In genomic region chr8:121584730-121585129, GRCm38 (mm10) we compare ENCODE assay signal across 9 mouse cellular contexts. TPM values are rescaled to one million over a fixed set of nuclear protein-coding genes. Genes with fewer than 3 reads are reported as not detected.
A peak's percentile ranks its signal among the peaks of the same experiment; 100 is the strongest.
DNase-seq lines count a peak whose midpoint lies in the region; ATAC-seq and TF ChIP-seq lines count a peak whose summit lies in the region.
"Had no signal": no experiment of that assay in that cellular context is flagged by ENCODE, and none has a peak within 500 bp of the region (broad histone marks: within the 10 kb centered on the region; RNA-seq: fewer than 3 reads in every experiment).

No protein-coding gene starts in this region.

- no peaks in the 10 kb centered on the region for H3K9me3 ChIP-seq in limb, embryonic 15.5 days

- H3K4me3 ChIP-seq in gastrocnemius, adult 2 months = peak overlapping the region; percentile 88
- peak overlapping the region; percentile 72 for H3K4me3 ChIP-seq in limb, embryonic 15.5 days

- no peaks in the 10 kb centered on the region for H3K27me3 ChIP-seq in limb, embryonic 15.5 days

- peaks cover 7% of the 10 kb centered on the region; the same call in 1 of the 2 replicates for H3K4me1 ChIP-seq in limb, embryonic 15.5 days

- WGBS in limb, embryonic 15.5 days = 46% methylated on average over 13 of the region's 13 CpGs

- peak overlapping the region; percentile 69 for H3K4me2 ChIP-seq in limb, embryonic 15.5 days

- H3K27ac ChIP-seq in gastrocnemius, adult 2 months = peak overlapping the region; percentile 99
- H3K27ac ChIP-seq in limb, embryonic 15.5 days = no peak overlapping the region

- H3K9ac ChIP-seq in limb, embryonic 15.5 days = no peak overlapping the region

- no peak for ATAC-seq in limb, embryonic 15.5 days (ENCODE audit: insufficient number of reproducible peaks, low FRiP score, low TSS enrichment, low read depth)

- no peak for DNase-seq in gastrocnemius, adult 2 months
- no peak for DNase-seq in gastrocnemius, postnatal 25 days
- peak; percentile 16 for DNase-seq in thymus, postnatal 25 days
- DNase-seq in thymus, postnatal 14 days = no peak
- DNase-seq in B cell, adult 2 months = no peak
- no peak for DNase-seq in frontal cortex, postnatal 14 days (ENCODE audit: low spot score in 2 of 2)
- no peak for DNase-seq in retina, embryonic 14.5 days (ENCODE audit: low spot score)

- H3K36me3 ChIP-seq in limb, embryonic 15.5 days = no peaks in the 10 kb centered on the region

- no peak for TF ChIP-seq CTCF in gastrocnemius, adult 2 months (IDR thresholded peaks at IDR 0.05)

- intact Hi-C loops in gastrocnemius, adult 2 months (cut with DNase I) = no loop called here

RNA-seq across cellular contexts. Expression of gene Map1lc3b, which starts 5.4 kb away (rescaled TPM):
- 100 to 1,000 TPM; 166 to 175 TPM for total RNA-seq in gastrocnemius, adult 2 months (2021)
- total RNA-seq in gastrocnemius, postnatal 25 days (2021) = 100 to 1,000 TPM; 124 to 134 TPM
- polyA plus RNA-seq in limb, embryonic 15.5 days (2015; fragmentation: Nextera tagmentation; extraction: Ambion mirVana) = 182 and 193 TPM in 2 replicates

RNA-seq across cellular contexts. Expression of gene Fbxo31, which starts 6.1 kb away (rescaled TPM):
- total RNA-seq in gastrocnemius, adult 2 months (2021) = 100 to 1,000 TPM; 141 to 165 TPM
- 100 to 1,000 TPM in 1 of 2 experiments, 10 to 100 TPM in 1; 89.8 to 109 TPM for total RNA-seq in gastrocnemius, postnatal 25 days (2021)
- 17.3 TPM in 2 replicates for polyA plus RNA-seq in limb, embryonic 15.5 days (2015; fragmentation: Nextera tagmentation; extraction: Ambion mirVana)

RNA-seq across cellular contexts. Expression of gene 1700018B08Rik, which starts 40.6 kb away (rescaled TPM):
- total RNA-seq in gastrocnemius, adult 2 months (2021) = not detected
- total RNA-seq in gastrocnemius, postnatal 25 days (2021) = not detected
- polyA plus RNA-seq in limb, embryonic 15.5 days (2015; fragmentation: Nextera tagmentation; extraction: Ambion mirVana) = not detected in 2 replicates
- total RNA-seq: hematopoietic stem cell, adult 5-6 weeks had no signal
